Mouse (Mus musculus): ENCODE measurements around the gene Fam155a. TPM values are rescaled to one million over a fixed set of nuclear protein-coding genes. Genes with fewer than 3 reads are reported as not detected.
"Not testable (repeated sequence)": the region's sequence is repeated elsewhere in the genome, so short reads cannot be mapped to it uniquely, and the experiment has no call there.

Fam155a gene
- total RNA-seq (2021): 100 to 1,000 TPM; 110 to 121 TPM

DNA sequence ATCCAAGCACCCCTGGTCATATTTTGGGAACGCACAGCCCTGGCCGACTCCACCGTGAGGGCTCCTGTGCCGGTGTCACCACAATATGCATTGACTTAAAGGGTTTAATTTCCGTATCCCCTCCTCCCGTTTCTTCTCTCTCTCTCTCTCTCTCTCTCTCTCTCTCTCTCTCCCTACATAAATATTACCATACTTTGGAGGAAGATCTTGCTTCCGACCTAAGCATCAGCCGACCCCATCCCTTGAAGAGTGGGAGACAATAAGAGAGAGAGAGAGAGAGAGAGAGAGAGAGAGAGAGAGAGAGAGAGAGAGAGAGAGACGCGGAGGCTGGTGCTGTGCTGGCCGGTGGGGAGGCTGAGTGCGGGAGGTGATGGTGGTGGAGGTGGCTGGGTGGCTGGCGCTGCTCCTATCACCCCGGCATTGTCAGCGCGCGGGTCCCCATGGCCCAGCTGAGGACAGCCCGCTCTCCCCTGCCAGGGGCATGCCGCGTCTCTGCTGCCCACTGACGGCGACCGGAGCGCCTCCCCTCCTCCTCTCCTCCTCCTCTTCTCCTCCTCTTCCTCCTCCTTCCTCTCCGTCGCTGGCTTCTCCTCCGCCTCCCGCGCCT is at the start of gene Fam155a:
Gene Fam155a, minus strand, starts transcription at position 163 of the 607 bp plus-strand sequence.
- DNase-seq (ENCODE audit: extremely low spot score in 1 of 2, low spot score in 1 of 2): peak; percentile 44 to 51

DNA sequence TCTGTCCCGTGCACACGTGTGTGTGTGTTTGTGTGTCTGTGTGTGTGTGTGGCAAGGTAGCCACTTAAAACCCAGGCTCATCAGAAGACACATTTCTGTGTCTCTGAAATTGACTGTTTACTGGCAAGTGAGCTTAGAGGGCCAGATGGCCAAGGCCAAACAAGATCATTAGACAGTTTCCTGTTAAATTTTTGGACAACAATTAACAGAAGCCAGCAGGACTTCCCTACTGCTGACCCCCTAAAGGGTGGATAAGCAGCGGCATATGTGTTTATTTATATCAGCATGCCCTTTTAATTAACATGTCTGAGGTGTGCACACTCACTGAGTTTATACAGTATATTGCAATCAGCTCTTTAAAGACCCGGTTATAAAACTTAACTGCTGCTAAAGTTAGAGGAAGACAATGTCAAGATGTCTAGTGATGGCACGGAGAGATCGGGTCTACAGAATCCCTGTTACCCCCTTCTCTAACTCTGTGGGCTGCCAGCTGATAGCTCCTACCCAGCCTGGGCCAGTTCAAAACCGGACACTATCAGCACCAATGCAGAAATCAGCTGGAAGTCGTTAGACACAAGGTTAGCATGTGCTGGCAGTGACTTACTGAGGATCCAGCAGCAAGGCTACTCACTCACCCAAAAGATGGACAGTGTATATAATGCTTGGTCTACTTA is 42.4 kb upstream of the Fam155a start:
- DNase-seq (ENCODE audit: extremely low spot score in 1 of 2, low spot score in 1 of 2): no peak

DNA sequence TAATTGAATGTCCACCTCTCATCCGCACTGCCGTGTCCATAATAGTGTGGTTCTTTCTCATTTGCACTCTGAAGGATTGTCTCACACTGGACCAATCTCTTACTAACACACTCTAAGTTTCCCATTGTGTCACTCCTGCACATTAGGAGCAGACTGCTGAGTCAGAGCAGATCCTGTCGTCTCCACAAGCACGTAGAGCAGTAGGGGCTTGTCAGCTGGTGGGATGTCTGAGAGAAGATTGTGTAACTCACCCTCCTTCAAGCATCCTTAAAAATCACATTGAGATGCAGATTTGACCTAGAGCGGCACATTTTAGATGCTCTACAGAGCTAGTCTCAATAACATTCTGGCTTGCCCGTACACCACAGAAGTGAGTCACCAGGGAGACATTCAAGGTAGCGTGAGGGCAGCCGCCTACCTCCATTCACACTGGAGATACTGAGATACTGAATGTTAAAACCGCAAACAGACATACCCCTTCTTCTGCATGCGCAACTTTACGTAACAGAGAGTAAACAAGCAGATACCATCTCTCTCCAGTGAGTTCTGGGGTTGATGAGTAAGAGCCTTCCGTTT is 40.1 kb upstream of the Fam155a start:
- no peak for DNase-seq (ENCODE audit: extremely low spot score in 1 of 2, low spot score in 1 of 2)

DNA sequence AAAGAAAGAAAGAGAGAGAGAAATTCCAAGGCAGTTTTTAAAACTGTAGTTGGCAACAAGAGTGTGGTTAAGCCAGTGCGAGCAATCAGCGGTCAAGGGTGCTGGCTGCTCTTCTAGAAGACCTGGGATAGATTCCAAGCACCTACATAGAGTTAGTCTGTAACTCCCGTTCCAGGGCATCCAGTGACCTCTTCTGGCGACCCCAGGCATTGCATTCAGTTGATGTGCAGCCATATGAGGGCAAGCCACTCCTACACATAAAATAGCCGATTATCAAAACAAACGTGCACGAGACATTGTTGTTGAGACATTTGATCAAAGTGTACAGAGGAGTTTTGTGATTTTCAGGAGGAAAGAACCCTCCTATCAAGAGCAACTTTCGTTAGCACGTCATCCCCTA is 37.6 kb upstream of the Fam155a start:
- no peak for DNase-seq (ENCODE audit: extremely low spot score in 1 of 2, low spot score in 1 of 2)

DNA sequence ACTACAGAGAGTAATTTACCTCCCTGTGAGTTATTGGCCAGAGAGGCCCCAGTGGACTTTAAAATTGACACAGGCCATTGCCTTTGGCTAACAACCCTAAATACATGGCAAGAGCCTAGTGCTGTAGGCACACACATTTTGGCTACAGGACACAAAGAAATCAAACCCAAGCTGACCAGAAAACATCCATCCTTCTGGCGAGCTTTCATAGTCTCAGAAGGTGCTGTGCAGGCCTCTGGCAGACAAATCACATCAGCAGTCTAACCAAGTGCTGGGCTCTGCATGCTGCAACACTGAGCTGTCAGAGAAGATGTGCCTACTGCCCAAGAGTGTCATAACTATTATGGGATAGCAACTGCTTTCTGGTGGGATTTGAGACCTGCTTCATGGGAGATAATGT is 34.7 kb upstream of the Fam155a start:
- no peak for DNase-seq (ENCODE audit: extremely low spot score in 1 of 2, low spot score in 1 of 2)

DNA sequence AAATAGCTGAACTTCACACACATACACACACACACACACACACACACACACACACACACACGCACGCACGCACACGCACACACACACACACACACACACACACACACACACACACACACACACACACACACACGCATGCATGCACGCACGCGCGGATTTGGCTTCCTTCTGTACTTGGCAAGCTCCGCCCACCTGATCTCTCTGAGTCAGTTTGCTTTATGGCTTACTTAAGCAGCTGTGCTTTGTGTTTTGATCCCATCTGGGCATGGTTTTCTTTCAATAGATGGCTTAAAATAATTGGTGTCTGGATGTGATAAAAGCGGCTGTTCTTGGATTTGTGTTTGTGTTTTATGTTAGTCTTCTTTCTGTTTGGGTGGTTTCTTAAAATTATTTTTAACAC is 29.4 kb upstream of the Fam155a start:
- DNase-seq (ENCODE audit: extremely low spot score in 1 of 2, low spot score in 1 of 2): not testable (repeated sequence)

DNA sequence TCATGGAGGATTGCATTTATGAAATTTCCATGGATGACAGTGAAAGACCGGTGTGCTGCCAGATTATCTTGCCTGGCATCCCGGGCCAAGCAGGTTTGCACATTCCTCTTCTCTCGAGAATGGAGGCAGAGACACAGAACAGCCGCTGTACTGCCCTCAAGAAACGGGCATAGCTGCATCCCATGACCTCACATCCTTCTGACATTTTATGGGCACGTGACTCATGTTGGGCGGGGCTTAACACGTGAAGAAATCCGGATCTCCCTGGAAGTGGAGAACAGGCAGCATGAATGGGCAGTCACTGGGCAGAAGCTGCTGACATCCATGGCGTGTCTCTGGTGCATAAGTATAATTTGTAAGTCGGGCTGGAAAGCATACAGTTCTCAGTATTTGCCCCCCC is 29.0 kb upstream of the Fam155a start:
- no peak for DNase-seq (ENCODE audit: extremely low spot score in 1 of 2, low spot score in 1 of 2)

DNA sequence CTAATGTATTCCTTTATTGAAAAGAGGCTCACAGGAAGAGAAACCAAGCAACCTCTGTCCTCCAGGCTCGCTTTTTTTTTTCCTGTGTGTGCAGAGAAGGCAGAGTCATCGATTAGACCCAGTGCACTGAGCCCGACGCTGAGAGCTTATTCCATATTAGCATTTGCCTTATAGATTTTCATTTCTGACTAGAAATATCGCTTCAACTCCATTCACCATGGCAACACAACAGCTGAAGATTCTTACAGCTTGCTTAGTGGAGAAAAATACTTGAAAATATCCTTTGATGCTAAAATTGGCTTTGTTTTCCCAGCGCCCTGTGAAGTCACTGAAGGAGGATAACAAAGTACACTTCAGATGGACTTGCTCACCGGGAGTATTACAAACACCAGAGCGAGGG is 26.6 kb upstream of the Fam155a start:
- DNase-seq (ENCODE audit: extremely low spot score in 1 of 2, low spot score in 1 of 2): no peak

DNA sequence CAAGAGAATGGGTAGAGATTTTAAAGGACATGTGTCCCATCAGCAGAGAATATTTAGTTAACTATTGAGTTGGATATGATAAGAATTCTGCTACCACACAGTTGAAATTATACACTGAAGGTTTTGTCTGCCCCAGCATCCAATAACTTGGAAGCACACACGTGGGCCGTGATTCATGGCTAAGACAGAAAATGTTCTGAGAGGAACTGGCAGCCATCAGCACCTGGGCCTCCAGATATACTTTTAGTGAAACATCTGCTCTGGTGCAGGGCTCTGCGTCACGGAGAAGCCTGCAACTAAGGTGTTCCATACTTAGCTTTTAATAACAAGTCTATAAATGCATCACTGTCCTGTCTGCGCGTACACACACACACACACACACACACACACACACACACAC is 24.8 kb upstream of the Fam155a start:
- DNase-seq (ENCODE audit: extremely low spot score in 1 of 2, low spot score in 1 of 2): no peak

DNA sequence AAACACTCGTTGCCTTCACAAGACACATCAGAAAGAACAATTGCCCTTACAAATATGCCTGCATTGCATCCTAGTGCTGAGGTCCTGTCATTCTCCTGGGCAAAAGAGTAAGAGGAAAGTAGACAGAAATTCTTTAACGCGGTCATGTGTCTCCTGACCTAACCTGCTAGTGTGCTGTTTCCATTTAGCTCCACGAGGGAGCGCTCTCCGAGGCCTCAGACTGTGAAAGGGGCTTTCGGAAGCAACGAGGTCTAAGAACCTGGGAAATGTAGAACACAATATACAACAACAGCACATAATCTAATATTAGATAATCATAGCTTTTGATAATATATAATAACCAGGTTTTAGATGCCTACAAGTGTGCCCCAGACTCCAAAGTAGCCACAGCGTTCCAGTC is 22.4 kb upstream of the Fam155a start:
- no peak for DNase-seq (ENCODE audit: extremely low spot score in 1 of 2, low spot score in 1 of 2)

DNA sequence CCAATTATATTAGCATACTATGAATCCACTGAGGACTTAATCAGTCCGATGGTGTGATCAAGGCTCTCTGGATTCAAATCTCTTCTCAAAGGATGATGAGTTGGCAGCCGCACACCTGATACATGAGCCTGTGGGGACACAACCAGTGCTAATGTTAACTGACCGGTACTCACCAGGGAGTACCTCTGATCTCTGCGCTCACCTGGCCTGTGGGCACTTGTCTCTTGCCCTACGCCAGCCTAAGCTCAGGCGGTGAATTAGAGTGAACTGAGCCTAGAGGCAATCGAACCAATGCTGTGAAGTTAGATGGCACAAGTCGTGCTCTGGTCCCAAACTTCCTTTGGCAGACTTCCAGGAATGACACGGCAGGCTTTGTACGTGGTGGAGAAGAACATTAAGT is 9.4 kb upstream of the Fam155a start:
- DNase-seq (ENCODE audit: extremely low spot score in 1 of 2, low spot score in 1 of 2): no peak

DNA sequence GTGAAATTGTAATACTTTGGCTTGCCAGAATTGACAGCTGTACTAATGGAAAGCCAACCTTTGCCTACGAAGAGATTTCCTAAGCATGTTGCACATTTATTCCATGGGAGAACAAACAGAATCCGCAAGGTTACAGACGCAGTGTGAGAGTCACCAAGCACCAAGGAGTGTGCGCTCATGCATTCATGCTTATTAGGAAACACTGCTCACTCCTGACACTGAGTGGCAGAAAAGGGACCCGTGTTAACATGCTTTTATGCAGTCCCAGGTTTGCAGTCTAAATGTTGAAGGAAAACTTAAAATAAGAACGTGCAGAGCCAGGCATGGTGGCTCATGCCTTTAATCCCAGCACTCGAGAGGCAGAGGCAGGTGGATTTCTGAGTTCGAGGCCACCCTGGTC is 7.2 kb upstream of the Fam155a start:
- DNase-seq (ENCODE audit: extremely low spot score in 1 of 2, low spot score in 1 of 2): no peak

DNA sequence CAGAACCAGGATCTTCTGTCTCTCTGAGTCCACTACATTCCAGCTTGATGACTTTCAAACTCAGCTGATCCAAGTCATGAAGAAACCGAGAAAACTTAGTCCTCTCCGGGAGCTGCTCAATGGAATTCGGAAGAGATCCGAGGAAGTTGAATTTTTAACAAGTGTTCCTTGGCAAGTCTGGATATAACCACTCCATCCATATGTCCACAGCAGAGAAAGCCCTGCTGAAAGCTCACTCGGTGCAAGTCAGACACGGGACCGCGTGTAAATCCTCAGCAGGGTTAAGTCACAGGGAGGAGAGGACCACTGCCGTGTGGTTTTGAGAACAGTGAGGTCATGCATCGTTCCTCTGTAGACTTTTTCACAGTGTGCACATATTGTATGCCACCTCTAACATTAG is 5.9 kb upstream of the Fam155a start:
- no peak for DNase-seq (ENCODE audit: extremely low spot score in 1 of 2, low spot score in 1 of 2)

DNA sequence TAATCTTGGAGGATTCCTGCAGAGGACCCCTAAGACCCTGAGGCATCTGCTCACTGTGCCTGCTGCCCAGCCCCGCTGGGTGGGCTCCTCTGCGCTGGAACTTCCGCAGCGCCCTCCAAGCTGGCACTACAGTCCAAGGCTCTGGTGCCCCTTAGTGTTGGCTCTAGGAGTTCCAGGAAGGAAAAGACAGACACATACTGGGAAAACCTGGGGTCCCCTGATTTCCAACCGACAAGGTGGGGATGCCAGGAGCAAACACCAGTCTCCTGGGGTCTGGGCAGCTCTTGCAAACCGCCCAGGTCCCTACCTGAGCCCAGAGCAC is 1.5 kb upstream of the Fam155a start:
- peak in 1 of 2 experiments; percentile 24 for DNase-seq (ENCODE audit: extremely low spot score in 1 of 2, low spot score in 1 of 2)

DNA sequence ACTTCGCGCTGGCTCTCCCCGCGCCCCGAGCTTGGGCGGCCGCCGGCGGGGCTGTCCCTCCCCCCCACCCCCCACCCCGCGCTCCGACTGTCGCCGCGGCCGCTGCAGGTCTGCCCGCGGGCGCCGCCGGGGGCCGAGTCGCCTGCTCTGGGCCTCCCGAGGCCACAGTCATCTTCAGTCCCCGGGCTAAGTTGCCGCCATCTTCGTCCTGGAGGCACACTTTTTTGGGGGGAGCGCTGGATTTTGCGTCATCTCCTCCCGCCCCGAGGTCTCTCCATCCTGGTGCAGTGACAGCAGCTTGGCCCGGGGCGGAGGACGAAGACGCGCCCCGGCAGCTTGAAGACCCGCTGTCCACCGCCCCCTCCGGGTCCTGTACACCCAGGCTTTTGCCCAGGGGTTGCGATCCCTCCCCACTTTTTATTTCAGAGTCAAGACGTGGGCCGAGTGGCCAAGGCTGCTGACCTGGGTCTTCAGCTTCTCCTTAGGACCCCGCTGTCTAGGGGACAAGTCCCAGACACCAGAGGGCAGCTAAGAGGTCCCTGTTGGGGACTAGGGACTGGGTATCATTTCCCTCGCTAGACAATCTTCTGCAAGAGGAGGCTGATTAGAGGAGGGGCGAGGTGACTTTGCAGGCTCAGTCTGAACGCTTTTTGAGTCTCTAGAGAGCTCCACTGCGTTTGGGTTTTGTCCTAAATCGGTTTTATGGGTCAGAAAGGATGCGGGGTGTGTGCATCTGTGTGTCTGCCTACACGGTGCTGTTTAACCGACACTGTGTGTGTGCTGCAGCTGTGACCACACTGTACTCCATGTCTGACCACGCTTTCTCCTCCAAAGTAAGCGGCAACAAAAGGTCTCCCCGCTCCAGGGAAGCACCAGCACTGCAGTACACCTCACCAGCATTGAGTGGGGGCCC is 901 bp upstream of the Fam155a start:
- DNase-seq (ENCODE audit: extremely low spot score in 1 of 2, low spot score in 1 of 2): peak; percentile 46 to 56

DNA sequence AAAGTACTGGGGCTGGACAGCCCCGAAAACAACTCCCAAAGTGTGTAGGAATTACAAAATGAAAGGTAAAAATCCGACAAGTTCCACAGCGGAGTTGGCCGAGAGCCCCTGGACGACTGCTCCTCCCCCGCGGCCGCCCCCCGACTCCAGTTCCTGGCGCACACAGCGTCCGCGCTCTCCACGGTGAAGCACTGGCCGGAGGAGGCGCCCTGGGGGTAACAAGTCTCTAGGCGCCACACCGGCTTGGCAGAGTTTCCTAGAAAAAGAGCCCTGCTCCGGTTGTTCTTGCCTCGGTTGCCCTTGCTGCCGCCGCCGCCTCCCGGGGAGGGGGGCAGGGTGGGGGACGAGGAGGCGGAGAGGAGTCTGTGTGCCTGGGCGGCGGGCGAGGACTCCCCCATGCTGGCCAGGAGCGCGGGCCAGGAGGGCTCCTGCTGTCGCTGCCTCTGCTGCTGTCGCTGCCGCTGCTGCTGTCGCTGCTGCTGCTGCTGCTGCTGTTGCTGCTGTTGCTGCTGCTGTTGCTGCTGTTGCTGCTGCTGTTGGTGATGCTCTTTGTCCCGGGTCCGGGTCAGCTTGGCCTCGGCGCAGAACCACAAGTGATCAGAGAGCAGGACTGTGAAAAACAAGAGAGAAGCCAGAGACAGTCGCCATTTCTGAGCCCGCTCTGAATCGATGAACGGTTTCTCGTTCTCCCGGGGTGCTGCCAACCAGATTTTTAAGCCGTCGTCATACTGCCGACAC is 531 bp downstream of the Fam155a start:
- peak; percentile 31 to 54 for DNase-seq (ENCODE audit: extremely low spot score in 1 of 2, low spot score in 1 of 2)

DNA sequence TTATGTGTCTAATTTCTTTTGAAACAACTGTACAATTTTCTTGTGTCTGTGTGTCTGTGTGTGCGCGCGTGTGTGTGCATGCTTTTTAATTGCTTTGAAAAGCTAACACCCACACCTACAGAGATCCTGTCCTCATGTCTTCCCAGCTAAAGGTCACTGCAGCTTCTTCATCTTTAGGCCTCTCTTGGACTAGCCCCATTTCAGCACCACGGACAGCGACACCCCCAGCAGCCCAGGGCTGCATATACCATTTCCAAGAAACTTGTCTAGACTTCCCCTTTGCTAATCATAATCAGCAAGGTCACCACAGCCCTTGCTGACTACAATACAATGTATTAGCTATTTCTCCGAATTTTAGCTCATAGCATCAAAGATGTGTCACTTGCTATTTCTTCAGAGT is 1.9 kb downstream of the Fam155a start:
- DNase-seq (ENCODE audit: extremely low spot score in 1 of 2, low spot score in 1 of 2): peak in 1 of 2 experiments; percentile 53

DNA sequence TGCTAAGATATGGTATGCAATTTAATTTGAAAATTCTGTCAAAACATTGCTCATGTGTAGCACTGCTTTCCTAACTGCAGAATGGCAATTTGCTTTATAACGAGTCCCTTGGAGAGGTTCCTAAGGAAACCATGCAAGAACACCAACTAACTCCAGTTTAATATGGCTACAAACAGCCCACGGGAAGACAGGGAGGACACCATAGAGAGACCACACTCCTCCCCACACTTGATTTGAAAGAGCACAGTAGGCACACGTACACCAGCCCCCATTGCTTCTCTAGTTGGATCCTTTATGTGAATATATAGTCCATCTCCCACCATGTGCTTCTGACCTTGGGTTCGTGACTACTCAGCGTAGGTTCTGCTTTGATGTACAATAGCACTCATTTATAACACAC is 35.8 kb downstream of the Fam155a start:
- DNase-seq (ENCODE audit: extremely low spot score in 1 of 2, low spot score in 1 of 2): no peak

DNA sequence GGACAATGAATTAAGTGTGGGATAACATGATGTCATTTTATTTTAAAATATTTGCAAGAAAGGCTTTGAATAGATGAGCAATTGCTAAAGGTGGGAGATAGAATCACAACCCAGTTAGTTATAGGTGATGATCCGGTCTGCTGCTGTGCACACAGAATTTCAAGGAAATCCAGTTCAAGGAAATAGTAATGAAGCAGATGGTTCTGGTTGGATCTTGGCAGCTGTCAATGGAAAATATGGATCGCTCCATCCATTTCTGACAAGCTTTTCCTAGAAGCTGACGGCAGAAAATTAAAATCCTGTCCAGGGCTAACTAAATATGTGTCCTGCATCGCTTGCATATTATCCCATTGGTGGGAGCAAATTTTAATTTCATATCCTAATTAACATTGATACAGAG is 61.2 kb downstream of the Fam155a start:
- DNase-seq (ENCODE audit: extremely low spot score in 1 of 2, low spot score in 1 of 2): no peak

DNA sequence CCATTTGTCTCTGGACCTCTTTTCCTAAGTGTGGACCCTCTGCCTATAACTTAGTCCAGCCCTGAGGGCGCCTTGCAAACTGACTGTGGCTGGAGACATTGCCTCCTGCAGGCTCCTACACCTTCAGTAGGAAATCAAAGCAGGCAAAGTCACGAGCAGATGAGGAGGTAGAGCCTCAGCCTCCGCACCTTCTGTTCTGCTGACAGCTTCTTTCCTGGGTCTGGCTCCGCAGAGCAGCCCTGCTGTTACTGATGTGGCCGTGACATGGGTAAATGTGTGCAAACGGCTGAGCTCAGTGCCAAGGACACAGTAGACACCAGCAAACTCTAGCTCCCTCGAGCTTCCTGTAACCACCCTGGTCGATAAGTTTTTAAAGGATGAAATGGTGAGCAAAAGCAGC is 63.5 kb downstream of the Fam155a start:
- DNase-seq (ENCODE audit: extremely low spot score in 1 of 2, low spot score in 1 of 2): peak; percentile 11 to 16

DNA sequence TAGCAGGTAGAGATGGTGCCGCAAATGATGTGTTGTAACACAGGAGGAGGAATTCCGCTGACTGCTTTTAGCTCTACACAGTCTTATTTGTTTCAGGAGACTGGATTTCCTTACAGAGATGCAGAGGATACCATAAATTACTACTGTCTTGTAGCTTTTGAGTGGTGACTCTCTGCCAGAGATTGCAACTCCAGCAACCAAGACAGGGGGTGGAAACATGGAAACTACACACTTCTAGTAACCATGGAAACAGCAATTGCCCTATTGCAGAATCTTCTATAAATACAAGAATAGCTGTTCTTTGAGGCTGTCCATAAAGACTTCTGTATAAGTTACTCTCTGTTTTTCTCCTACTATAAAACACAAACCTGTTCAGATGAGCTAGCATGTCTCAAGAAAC is 76.2 kb downstream of the Fam155a start:
- no peak for DNase-seq (ENCODE audit: extremely low spot score in 1 of 2, low spot score in 1 of 2)
